Mouse (Mus musculus) lung, adult 2 months (tissue): ENCODE data around the gene Slc7a6. TPM values are rescaled to one million over a fixed set of nuclear protein-coding genes. Genes with fewer than 3 reads are reported as not detected.
"Not testable (repeated sequence)": the region's sequence is repeated elsewhere in the genome, so short reads cannot be mapped to it uniquely, and the experiment has no call there.

ENCODE experiments used
- DNase-seq: peaks from one replicate; pipeline ENCODE4 v3.0.0; 2022
- H3K4me1 ChIP-seq: fragments of 200-500 bp; 2 replicates; pipeline ENCODE4 v1.6.1; 2011; ENCODE audit warnings: low read length; ENCODE audit not compliant: control insufficient read depth, insufficient read depth
- H3K4me3 ChIP-seq: fragments of 200-500 bp; replicated peaks from 2 replicates; pipeline ENCODE3; 2011; ENCODE audit warnings: low read depth, mild to moderate bottlenecking, control low read depth, low read length; ENCODE audit errors: extremely low read depth
- CTCF ChIP-seq: fragments of 200-500 bp; IDR thresholded peaks from 2 replicates; pipeline ENCODE4 v1.5.1; 2011; ENCODE audit warnings: mild to moderate bottlenecking, low read length, control low read depth; ENCODE audit not compliant: insufficient read depth
- POLR2A ChIP-seq: fragments of 200-500 bp; IDR thresholded peaks from 2 replicates; pipeline ENCODE4 v1.6.1; 2011; ENCODE audit warnings: low read depth, mild to moderate bottlenecking, control low read depth, low read length, borderline replicate concordance; ENCODE audit errors: extremely low read depth
- WGBS: fragments of 180-500 bp; shearing (Covaris S2); methylation state at CpG from one replicate; pipeline ENCODE4 v1.1.7; 2018; 5-methylcytosine and 5-hydroxymethylcytosine counted together
- polyA plus RNA-seq: library from polyadenylated mRNA; depleted of rRNA; stranded (reverse); fragments of >200 nt; gene quantifications from 2 replicates; pipeline ENCODE4 v1.2.3, GENCODE M21; 2012

Gene Slc7a6
- polyA plus RNA-seq, 1 experiment, result 17.3 TPM

- DNase-seq, result no peak
- H3K4me1 ChIP-seq, result no peaks in the 10 kb centered on the region; the same call in none of the 2 replicates
- 35% methylated on average over 1 of the region's 1 CpGs for WGBS
- no peak overlapping the region for H3K4me3 ChIP-seq
- TF ChIP-seq CTCF, result no peak
- no peak for TF ChIP-seq POLR2A
These were observed 8.2 kb downstream of the Slc7a6 start for GRCm38 (mm10) chr8:106176891-106177290.

GRCm38 (mm10) chr8:106177594-106177993 is 8.9 kb downstream of the Slc7a6 start:
- 59% methylated on average over 1 of the region's 1 CpGs for WGBS
- Histone ChIP-seq H3K4me1 (no peaks in the 10 kb centered on the region; the same call in none of the 2 replicates), H3K4me3 (no peak overlapping the region)
- TF ChIP-seq POLR2A (no peak), CTCF (no peak)
- no peak for DNase-seq

- H3K4me1 ChIP-seq, result no peaks in the 10 kb centered on the region; the same call in none of the 2 replicates
- no peak for DNase-seq
- no peak for TF ChIP-seq CTCF
- TF ChIP-seq POLR2A, result no peak
- no peak overlapping the region for H3K4me3 ChIP-seq
- 29% methylated on average over 2 of the region's 2 CpGs for WGBS
These were observed 9.8 kb downstream of the Slc7a6 start for GRCm38 (mm10) chr8:106178428-106178827.

GRCm38 (mm10) chr8:106185628-106186270 is 17.1 kb downstream of the Slc7a6 start:
- TF ChIP-seq CTCF (no peak), POLR2A (no peak)
- no peak for DNase-seq
- WGBS, result 63% methylated on average over 8 of the region's 8 CpGs
- Histone ChIP-seq H3K4me3 (no peak overlapping the region), H3K4me1 (no peaks in the 10 kb centered on the region)

GRCm38 (mm10) chr8:106186394-106186793 is 17.7 kb downstream of the Slc7a6 start:
- WGBS, result 85% methylated on average over 3 of the region's 3 CpGs
- H3K4me1 ChIP-seq, result no peaks in the 10 kb centered on the region
- DNase-seq, result no peak
- H3K4me3 ChIP-seq, result no peak overlapping the region
- TF ChIP-seq POLR2A, result no peak
- no peak for TF ChIP-seq CTCF

GRCm38 (mm10) chr8:106189162-106189561 is 20.5 kb downstream of the Slc7a6 start:
- H3K4me1 ChIP-seq, result no peaks in the 10 kb centered on the region
- no peak for TF ChIP-seq CTCF
- TF ChIP-seq POLR2A, result no peak
- DNase-seq, result no peak
- WGBS, result 82% methylated on average over 4 of the region's 4 CpGs
- H3K4me3 ChIP-seq, result no peak overlapping the region

- Histone ChIP-seq H3K4me1 (no peaks in the 10 kb centered on the region), H3K4me3 (no peak overlapping the region)
- TF ChIP-seq POLR2A (no peak), CTCF (no peak)
- 82% methylated on average over 5 of the region's 5 CpGs for WGBS
- no peak for DNase-seq
These were observed 23.0 kb downstream of the Slc7a6 start for GRCm38 (mm10) chr8:106191639-106192038.

- WGBS, result 85% methylated on average over 6 of the region's 6 CpGs
- DNase-seq, result no peak
- Histone ChIP-seq H3K4me1 (no peaks in the 10 kb centered on the region), H3K4me3 (no peak overlapping the region)
- TF ChIP-seq CTCF (no peak), POLR2A (no peak)
These were observed 24.5 kb downstream of the Slc7a6 start for GRCm38 (mm10) chr8:106193162-106193561.

GRCm38 (mm10) chr8:106194062-106194461 is 25.4 kb downstream of the Slc7a6 start:
- WGBS, result 85% methylated on average over 5 of the region's 5 CpGs
- TF ChIP-seq POLR2A (no peak), CTCF (no peak)

GRCm38 (mm10) chr8:106198741-106199140 is 30.1 kb downstream of the Slc7a6 start:
- TF ChIP-seq CTCF, result peak; percentile 42; the same call in 1 of the 2 replicates
- no peak for TF ChIP-seq POLR2A
- DNase-seq, result no peak
- Histone ChIP-seq H3K4me1 (no peaks in the 10 kb centered on the region), H3K4me3 (no peak overlapping the region)
- WGBS, result 3% methylated on average over 1 of the region's 1 CpGs

More at GRCm38 (mm10) chr8:106194062-106194461, 25.4 kb downstream of the Slc7a6 start:
- no peaks in the 10 kb centered on the region for H3K4me1 ChIP-seq
- no peak overlapping the region for H3K4me3 ChIP-seq
- no peak for DNase-seq

GRCm38 (mm10) chr8:106199596-106199995 is 30.9 kb downstream of the Slc7a6 start:
- 81% methylated on average over 3 of the region's 3 CpGs for WGBS
- H3K4me3 ChIP-seq, H3K4me1 ChIP-seq, DNase-seq: not testable (repeated sequence)
